In the genomic region with DNA sequence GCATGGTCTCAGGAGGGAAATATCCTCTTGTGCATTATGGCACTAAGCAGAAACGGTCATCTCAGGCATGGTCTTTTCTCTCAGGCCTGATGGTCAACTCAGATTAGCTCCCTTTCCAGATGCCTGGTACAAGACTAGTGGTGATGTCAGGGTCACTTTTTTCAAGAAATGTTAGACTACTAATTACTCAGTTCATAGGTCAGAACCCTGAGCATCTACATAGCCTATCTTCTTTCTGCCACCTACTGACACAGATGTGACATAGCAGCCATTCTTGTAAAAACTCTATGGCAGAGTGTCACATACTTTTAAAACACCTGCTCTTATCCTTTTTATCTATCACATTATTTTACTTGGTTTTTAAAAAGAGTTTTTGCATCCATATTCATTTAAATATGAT, we compare ENCODE assay signal across 16 mouse cellular contexts.
A peak's percentile ranks its signal among the peaks of the same experiment; 100 is the strongest.
DNase-seq lines count a peak whose midpoint lies in the region; ATAC-seq and TF ChIP-seq lines count a peak whose summit lies in the region.
"Had no signal": no experiment of that assay in that cellular context is flagged by ENCODE, and none has a peak within 500 bp of the region (broad histone marks: within the 10 kb centered on the region; RNA-seq: fewer than 3 reads in every experiment).

No protein-coding gene starts in this region.

- H3K36me3 ChIP-seq in intestine, postnatal 0 days (ENCODE audit: control insufficient read depth, insufficient read depth) = no peaks in the 10 kb centered on the region
- no peaks in the 10 kb centered on the region for H3K36me3 ChIP-seq in intestine, embryonic 16.5 days (ENCODE audit: control insufficient read depth, insufficient read depth, low read length)
- no peaks in the 10 kb centered on the region for H3K36me3 ChIP-seq in midbrain, postnatal 0 days (ENCODE audit: insufficient read depth, low read length)
- H3K36me3 ChIP-seq in midbrain, embryonic 13.5 days = no peaks in the 10 kb centered on the region
- H3K36me3 ChIP-seq: heart, embryonic 10.5 days; liver, embryonic 12.5 days had no signal

- H3K9me3 ChIP-seq in intestine, postnatal 0 days (ENCODE audit: control insufficient read depth) = no peaks in the 10 kb centered on the region
- H3K9me3 ChIP-seq in intestine, embryonic 16.5 days (ENCODE audit: control insufficient read depth, low read length) = no peaks in the 10 kb centered on the region
- no peaks in the 10 kb centered on the region for H3K9me3 ChIP-seq in midbrain, postnatal 0 days (ENCODE audit: low read length)
- H3K9me3 ChIP-seq in midbrain, embryonic 13.5 days = no peaks in the 10 kb centered on the region
- H3K9me3 ChIP-seq: heart, embryonic 10.5 days; liver, embryonic 12.5 days had no signal

- H3K27me3 ChIP-seq in intestine, postnatal 0 days (replicated peaks; ENCODE audit: control insufficient read depth, insufficient read depth, low read length) = no peaks in the 10 kb centered on the region
- H3K27me3 ChIP-seq in intestine, embryonic 16.5 days (replicated peaks; ENCODE audit: control insufficient read depth, insufficient read depth, low read length) = no peaks in the 10 kb centered on the region
- no peaks in the 10 kb centered on the region for H3K27me3 ChIP-seq in midbrain, postnatal 0 days (ENCODE audit: insufficient read depth, low read length)
- no peaks in the 10 kb centered on the region for H3K27me3 ChIP-seq in midbrain, embryonic 13.5 days
- H3K27me3 ChIP-seq: liver, embryonic 12.5 days had no signal

- peak; percentile 35 for TF ChIP-seq CTCF in intestine, postnatal 0 days (IDR thresholded peaks at IDR 0.05; ENCODE audit: low read depth)
- TF ChIP-seq CTCF in midbrain, postnatal 0 days (IDR thresholded peaks at IDR 0.05) = peak; percentile 30; the same call in 1 of the 2 replicates

- 78% methylated on average over 1 of the region's 1 CpGs for WGBS in intestine, postnatal 0 days
- WGBS in intestine, embryonic 16.5 days = 67% methylated on average over 1 of the region's 1 CpGs
- 70% methylated on average over 1 of the region's 1 CpGs for WGBS in midbrain, postnatal 0 days
- 73% methylated on average over 1 of the region's 1 CpGs for WGBS in midbrain, embryonic 13.5 days

- H3K4me2 ChIP-seq in intestine, postnatal 0 days (replicated peaks; ENCODE audit: low read depth) = no peak overlapping the region
- no peak overlapping the region for H3K4me2 ChIP-seq in intestine, embryonic 16.5 days (ENCODE audit: low read depth, low read length)
- H3K4me2 ChIP-seq in midbrain, postnatal 0 days (ENCODE audit: low read depth, low read length, poor library complexity, severe bottlenecking) = no peak overlapping the region
- H3K4me2 ChIP-seq in midbrain, embryonic 13.5 days (replicated peaks) = no peak overlapping the region
- H3K4me2 ChIP-seq: liver, embryonic 12.5 days had no signal

- H3K27ac ChIP-seq in intestine, postnatal 0 days (ENCODE audit: low read depth, low read length) = no peak overlapping the region
- no peak overlapping the region for H3K27ac ChIP-seq in intestine, embryonic 16.5 days (ENCODE audit: low read length)
- H3K27ac ChIP-seq in midbrain, postnatal 0 days (ENCODE audit: low read depth, low read length) = no peak overlapping the region
- no peak overlapping the region for H3K27ac ChIP-seq in midbrain, embryonic 13.5 days
- H3K27ac ChIP-seq: heart, embryonic 10.5 days; liver, embryonic 12.5 days had no signal

- no peak for DNase-seq in midbrain, postnatal 0 days (ENCODE audit: low spot score)
- DNase-seq in MEL-GATA-1-ER (ENCODE audit: extremely low read depth, low read depth) = peak; percentile 9
- no peak for DNase-seq in right cerebral cortex, postnatal 36 days (ENCODE audit: low spot score in 2 of 2)
- no peak for DNase-seq in ovary, postnatal 14 days (ENCODE audit: low spot score)
- DNase-seq: adrenal gland, adult 8-10 months; cerebellum, adult 2 months; gastrocnemius, postnatal 25 days; kidney, postnatal 14 days; left cerebral cortex, postnatal 4 days; thymus, adult 2 months had no signal

- no peak overlapping the region for H3K4me3 ChIP-seq in intestine, postnatal 0 days (ENCODE audit: low read depth, low read length)
- no peak overlapping the region for H3K4me3 ChIP-seq in intestine, embryonic 16.5 days (ENCODE audit: low read length)
- no peak overlapping the region for H3K4me3 ChIP-seq in midbrain, postnatal 0 days (ENCODE audit: low read depth, low read length)
- no peak overlapping the region for H3K4me3 ChIP-seq in midbrain, embryonic 13.5 days (replicated peaks)
- H3K4me3 ChIP-seq: heart, embryonic 10.5 days; liver, embryonic 12.5 days; myocyte had no signal

- no peak overlapping the region for H3K9ac ChIP-seq in intestine, postnatal 0 days (ENCODE audit: low read depth, low read length)
- H3K9ac ChIP-seq in intestine, embryonic 16.5 days (ENCODE audit: low read depth, low read length) = no peak overlapping the region
- no peak overlapping the region for H3K9ac ChIP-seq in midbrain, postnatal 0 days (replicated peaks; ENCODE audit: low read length, poor library complexity, severe bottlenecking)
- H3K9ac ChIP-seq in midbrain, embryonic 13.5 days (replicated peaks) = no peak overlapping the region
- H3K9ac ChIP-seq: liver, embryonic 12.5 days had no signal

- H3K4me1 ChIP-seq in intestine, postnatal 0 days (replicated peaks; ENCODE audit: control insufficient read depth, insufficient read depth, low read length) = no peaks in the 10 kb centered on the region
- H3K4me1 ChIP-seq in intestine, embryonic 16.5 days (ENCODE audit: control insufficient read depth, insufficient read depth, low read length) = no peaks in the 10 kb centered on the region
- no peaks in the 10 kb centered on the region for H3K4me1 ChIP-seq in midbrain, postnatal 0 days (ENCODE audit: insufficient read depth, low read length)
- H3K4me1 ChIP-seq in midbrain, embryonic 13.5 days (replicated peaks) = no peaks in the 10 kb centered on the region
- H3K4me1 ChIP-seq: heart, embryonic 10.5 days; liver, embryonic 12.5 days had no signal

- no peak for ATAC-seq in intestine, postnatal 0 days
- ATAC-seq in intestine, embryonic 16.5 days = no peak
- ATAC-seq in midbrain, postnatal 0 days (ENCODE audit: low FRiP score) = no peak
- ATAC-seq in midbrain, embryonic 13.5 days = no peak
- ATAC-seq: liver, embryonic 12.5 days had no signal
